Mouse (Mus musculus) heart, embryonic 13.5 days (tissue): ENCODE measurements at regions not wholly inside any gene's neighbourhood (a gene's known extent, or its start where the extent isn't known, plus 50 kb on each side); places are given as distances from the start of the nearest gene placed in this dataset.
"Not testable (repeated sequence)": the region's sequence is repeated elsewhere in the genome, so short reads cannot be mapped to it uniquely, and the experiment has no call there.

ENCODE experiments used
- ATAC-seq: fragments of 200-750 bp; cut with Nextera tagmentation; 2 replicates; pipeline ENCODE4 v1.8.0; 2017; ENCODE audit warnings: moderate TSS enrichment; ENCODE audit not compliant: insufficient number of reproducible peaks, low FRiP score, low TSS enrichment; ENCODE audit errors: extremely low read depth
- H3K27ac ChIP-seq: fragments of 300-500 bp; sonication (generic); replicated peaks from 2 replicates; pipeline ENCODE4 v1.5.1; 2015; ENCODE audit warnings: moderate library complexity, mild to moderate bottlenecking, inconsistent platforms
- H3K27me3 ChIP-seq: fragments of 300-500 bp; sonication (generic); replicated peaks from 2 replicates; pipeline ENCODE4 v1.6.1; 2015; ENCODE audit warnings: mild to moderate bottlenecking, inconsistent platforms
- H3K36me3 ChIP-seq: fragments of 300-500 bp; sonication (generic); 2 replicates; pipeline ENCODE4 v1.6.1; 2015; ENCODE audit warnings: mild to moderate bottlenecking, inconsistent platforms
- H3K4me1 ChIP-seq: fragments of 300-500 bp; sonication (generic); 2 replicates; pipeline ENCODE4 v1.6.1; 2015; ENCODE audit warnings: inconsistent platforms
- H3K4me2 ChIP-seq: fragments of 300-500 bp; sonication (generic); 2 replicates; pipeline ENCODE4 v1.6.1; 2015; ENCODE audit warnings: inconsistent platforms, mild to moderate bottlenecking, moderate library complexity
- H3K4me3 ChIP-seq: fragments of 300-500 bp; sonication (generic); 2 replicates; pipeline ENCODE4 v1.5.1; 2015; ENCODE audit warnings: moderate library complexity, mild to moderate bottlenecking, inconsistent platforms
- H3K9ac ChIP-seq: fragments of 300-500 bp; sonication (generic); 2 replicates; pipeline ENCODE4 v1.6.1; 2015; ENCODE audit warnings: inconsistent platforms, mild to moderate bottlenecking, moderate library complexity
- H3K9me3 ChIP-seq: fragments of 300-500 bp; sonication (generic); 2 replicates; pipeline ENCODE4 v1.6.1; 2016; ENCODE audit warnings: inconsistent platforms
- WGBS: fragments of 180-500 bp; shearing (Covaris S2); methylation state at CpG from one replicate; pipeline ENCODE4 v1.1.7; 2015; ENCODE audit warnings: mixed read lengths; 5-methylcytosine and 5-hydroxymethylcytosine counted together

DNA sequence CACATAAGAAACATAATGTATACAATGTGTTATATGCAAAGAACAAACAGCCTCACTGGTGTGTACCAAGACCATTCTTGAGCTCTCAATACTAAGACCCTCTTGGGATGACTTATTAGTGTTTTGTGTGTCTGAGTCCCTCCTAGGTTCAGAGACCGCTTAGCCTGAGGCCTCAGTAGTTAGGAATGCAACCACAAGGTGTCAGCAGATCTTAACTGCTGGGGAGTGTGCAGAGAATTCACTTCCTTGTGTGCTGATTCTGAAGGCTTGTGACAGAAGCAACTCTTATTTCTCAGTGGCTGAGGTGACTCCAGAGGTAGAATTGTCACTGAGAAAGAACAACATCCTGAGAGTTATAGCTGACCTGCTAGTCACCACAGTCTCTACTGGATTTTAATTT lies 550.3 kb downstream of the Dad1 start:
- ATAC-seq, H3K36me3 ChIP-seq, H3K4me1 ChIP-seq, H3K4me3 ChIP-seq, H3K27ac ChIP-seq, H3K9ac ChIP-seq, H3K9me3 ChIP-seq, H3K4me2 ChIP-seq, H3K27me3 ChIP-seq: not testable (repeated sequence)
- 20% methylated on average over 1 of the region's 1 CpGs for WGBS

DNA sequence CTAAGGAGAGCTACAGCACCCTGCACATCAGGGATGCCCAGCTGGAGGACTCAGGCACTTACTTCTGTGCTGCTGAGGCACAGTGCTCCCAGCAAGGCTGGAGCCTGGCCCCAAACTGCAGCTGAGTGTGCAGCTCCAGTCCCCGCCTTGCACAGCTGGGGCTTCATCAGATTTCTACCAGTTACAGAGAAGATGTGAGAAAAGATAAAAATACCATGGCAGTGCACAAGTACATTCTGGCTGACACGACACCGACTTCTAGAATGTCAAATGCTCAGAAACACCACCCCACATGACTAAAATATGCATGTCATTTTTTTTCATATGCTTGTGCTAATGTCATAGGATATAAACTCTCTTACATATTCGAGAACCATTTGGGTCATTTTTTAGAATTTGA lies 569.8 kb downstream of the Dad1 start:
- not testable (repeated sequence) for H3K36me3 ChIP-seq, H3K27ac ChIP-seq, ATAC-seq, H3K4me3 ChIP-seq, H3K4me1 ChIP-seq, H3K9ac ChIP-seq, H3K9me3 ChIP-seq, H3K4me2 ChIP-seq, H3K27me3 ChIP-seq
- WGBS, result 78% methylated on average over 4 of the region's 4 CpGs

DNA sequence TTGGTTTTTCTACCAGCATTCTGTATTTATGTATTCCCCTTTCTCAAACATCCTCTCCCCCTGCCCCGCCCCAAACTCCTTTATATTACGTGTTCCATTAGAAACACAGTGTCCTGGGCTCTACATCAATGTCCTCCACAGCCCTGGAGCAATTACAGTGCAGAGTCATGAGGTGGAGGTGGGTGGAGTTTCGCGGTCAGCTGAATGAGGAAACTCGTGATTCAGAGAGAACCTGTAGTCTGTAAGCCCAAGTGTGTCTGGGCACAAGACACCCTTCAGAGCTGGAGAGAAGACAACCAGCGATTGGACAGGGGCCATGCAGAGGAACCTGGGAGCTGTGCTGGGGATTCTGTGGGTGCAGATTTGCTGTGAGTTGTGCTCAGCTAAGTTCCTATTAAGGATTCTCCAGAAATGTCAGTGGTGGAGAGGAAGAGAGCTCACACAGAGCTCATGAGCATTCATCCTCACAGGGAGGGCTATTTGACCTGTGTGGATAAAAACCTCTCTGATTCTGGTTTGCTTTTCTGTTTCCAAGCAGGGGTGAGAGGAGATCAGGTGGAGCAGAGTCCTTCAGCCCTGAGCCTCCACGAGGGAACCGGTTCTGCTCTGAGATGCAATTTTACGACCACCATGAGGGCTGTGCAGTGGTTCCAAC lies 570.4 kb downstream of the Dad1 start:
- ATAC-seq, H3K9me3 ChIP-seq, H3K36me3 ChIP-seq, H3K4me1 ChIP-seq, H3K9ac ChIP-seq, H3K4me2 ChIP-seq, H3K27me3 ChIP-seq, H3K4me3 ChIP-seq, H3K27ac ChIP-seq: not testable (repeated sequence)
- 72% methylated on average over 9 of the region's 9 CpGs for WGBS

DNA sequence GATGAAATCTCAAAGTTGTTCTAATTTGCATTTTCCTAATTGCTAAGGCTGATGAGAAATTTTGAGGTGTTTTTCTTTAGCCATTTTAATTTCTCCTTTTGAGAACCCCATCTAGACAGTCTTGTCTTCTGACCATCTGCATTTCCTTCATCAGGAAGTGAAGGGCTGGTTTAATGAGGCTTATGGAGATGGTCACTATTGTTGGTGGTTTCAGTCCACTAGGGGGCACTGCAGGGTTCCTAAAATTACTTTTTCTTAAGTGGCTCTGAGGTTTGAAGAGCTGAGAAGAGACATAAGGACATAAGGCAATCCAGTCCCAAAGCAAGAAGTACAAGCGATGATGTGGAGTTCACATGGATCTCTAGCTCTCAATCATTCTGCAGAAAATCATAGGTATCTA lies 571.2 kb downstream of the Dad1 start:
- not testable (repeated sequence) for H3K4me1 ChIP-seq, H3K27ac ChIP-seq, H3K4me2 ChIP-seq, H3K4me3 ChIP-seq, H3K36me3 ChIP-seq, ATAC-seq, H3K27me3 ChIP-seq, H3K9ac ChIP-seq, H3K9me3 ChIP-seq
- 75% methylated on average over 1 of the region's 1 CpGs for WGBS

DNA sequence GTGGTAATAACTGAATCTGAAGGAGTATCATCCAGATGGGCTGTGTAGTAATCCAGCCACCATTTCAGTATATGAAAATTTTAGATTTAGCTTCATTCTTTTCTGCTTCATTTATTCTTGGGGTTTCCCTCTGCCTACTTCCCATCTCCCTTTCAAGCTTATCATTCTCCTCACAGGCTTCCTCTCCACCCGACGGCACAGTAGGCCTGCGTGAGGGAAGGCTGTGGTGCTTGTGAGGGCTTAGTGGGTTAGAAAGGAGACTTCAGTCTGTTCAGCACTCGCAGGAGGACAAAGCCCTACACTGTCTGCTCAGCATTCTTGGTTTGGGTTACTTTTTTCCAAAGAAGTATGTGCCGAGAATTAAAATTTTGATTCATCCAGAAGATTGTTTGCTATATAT lies 572.6 kb downstream of the Dad1 start:
- H3K4me2 ChIP-seq, H3K27ac ChIP-seq, H3K9ac ChIP-seq, H3K36me3 ChIP-seq, H3K27me3 ChIP-seq, H3K4me1 ChIP-seq, ATAC-seq, H3K4me3 ChIP-seq, H3K9me3 ChIP-seq: not testable (repeated sequence)
- 46% methylated on average over 5 of the region's 5 CpGs for WGBS

DNA sequence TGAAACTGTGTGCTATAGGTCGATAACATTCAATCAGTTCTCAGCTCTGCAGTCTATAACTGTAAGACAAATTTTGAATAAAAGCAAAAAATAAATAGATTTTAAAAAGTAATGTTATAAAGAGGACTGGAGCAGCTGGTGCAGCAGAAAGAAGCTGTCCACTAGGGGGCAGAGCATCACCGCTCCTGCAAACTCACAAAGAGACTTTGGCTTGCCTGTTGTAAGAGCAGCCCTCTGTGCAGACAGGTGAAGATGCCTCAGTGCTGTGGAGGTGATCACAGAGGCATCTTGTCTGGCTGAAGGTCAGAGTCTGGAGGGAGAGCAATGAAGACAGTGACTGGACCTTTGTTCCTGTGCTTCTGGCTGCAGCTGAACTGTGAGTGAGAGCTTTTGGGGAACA lies 588.2 kb downstream of the Dad1 start:
- not testable (repeated sequence) for H3K9me3 ChIP-seq, H3K9ac ChIP-seq, H3K36me3 ChIP-seq, H3K4me2 ChIP-seq, H3K4me3 ChIP-seq, H3K4me1 ChIP-seq, H3K27me3 ChIP-seq, H3K27ac ChIP-seq, ATAC-seq
- WGBS, result 17% methylated on average over 2 of the region's 2 CpGs

DNA sequence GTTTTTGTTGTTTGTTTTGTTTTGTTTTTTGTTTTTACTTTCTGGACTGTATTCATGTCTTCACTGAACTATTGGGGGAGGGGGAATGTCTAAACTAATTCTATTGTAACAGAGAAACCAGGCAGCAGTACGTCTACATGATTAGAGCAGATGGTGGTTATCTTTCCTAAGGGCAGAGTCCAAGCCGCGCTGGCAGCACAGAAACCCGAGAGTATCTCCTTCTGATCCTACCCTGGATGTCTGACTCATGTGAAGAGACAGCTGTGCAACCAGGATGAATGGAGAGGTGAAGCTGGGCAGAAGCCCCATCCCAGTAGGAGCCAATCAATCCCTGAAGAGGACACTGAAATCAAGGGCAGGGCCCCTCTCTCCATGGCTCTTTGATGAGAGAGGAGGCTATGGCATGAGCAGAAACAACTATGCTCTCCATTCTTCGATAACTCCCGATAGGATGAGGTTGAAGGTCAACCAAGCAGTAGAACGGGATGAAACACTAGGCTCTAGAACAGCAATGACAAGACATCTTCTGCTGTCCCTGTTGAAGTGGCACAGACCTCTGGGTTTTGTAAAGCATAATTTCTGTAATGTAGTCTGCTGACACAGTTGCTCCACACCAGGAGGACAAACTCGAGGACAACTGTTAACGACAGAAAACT lies 591.1 kb downstream of the Dad1 start:
- H3K4me2 ChIP-seq, H3K27ac ChIP-seq, H3K27me3 ChIP-seq, H3K4me1 ChIP-seq, H3K36me3 ChIP-seq, H3K9me3 ChIP-seq, ATAC-seq, H3K4me3 ChIP-seq, H3K9ac ChIP-seq: not testable (repeated sequence)
- 48% methylated on average over 9 of the region's 9 CpGs for WGBS

DNA sequence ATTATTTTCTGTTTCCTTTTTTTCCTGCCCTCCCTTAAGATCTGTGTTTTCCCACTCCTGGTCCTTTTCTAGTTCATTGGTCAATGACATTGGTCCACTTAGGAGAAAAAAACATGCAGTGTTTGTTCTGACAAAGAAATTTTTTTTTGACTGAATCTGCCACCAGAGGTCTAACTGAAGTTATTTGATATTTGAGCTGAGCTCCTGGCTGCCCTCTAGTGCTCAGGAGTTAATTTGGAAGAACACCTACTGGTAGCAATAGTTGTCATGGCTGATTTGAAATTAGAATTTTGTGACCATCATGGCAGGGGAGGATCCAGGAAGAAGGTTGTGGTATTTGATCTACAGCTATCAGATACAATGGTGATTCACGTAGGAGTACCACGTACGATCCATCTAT lies 599.2 kb downstream of the Dad1 start:
- H3K36me3 ChIP-seq, H3K27me3 ChIP-seq, H3K4me1 ChIP-seq, ATAC-seq, H3K27ac ChIP-seq, H3K4me3 ChIP-seq, H3K9me3 ChIP-seq, H3K9ac ChIP-seq, H3K4me2 ChIP-seq: not testable (repeated sequence)
- WGBS, result 86% methylated on average over 3 of the region's 3 CpGs

DNA sequence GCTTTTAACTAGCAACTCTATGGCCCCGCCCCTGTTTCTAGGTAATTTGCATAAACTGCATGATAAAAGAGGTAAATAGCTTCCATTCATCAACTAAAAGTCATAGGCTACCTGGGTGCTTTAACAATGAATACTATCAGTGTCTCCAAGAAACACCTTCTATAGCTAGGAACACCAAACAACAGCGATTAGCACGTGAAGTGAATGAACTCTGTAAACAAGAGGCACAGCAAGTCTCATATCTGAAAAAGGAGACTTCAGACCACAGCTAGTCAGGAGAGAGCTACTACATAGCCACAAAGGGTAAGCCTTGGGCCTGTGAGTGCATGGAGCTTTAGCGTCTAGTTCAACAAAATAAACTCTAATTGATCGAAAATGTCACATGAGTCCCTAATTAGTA lies 602.8 kb downstream of the Dad1 start:
- not testable (repeated sequence) for H3K9ac ChIP-seq, H3K27ac ChIP-seq, H3K4me3 ChIP-seq, H3K4me1 ChIP-seq, H3K36me3 ChIP-seq, H3K9me3 ChIP-seq, H3K4me2 ChIP-seq, ATAC-seq, H3K27me3 ChIP-seq
- WGBS, result 48% methylated on average over 5 of the region's 5 CpGs

DNA sequence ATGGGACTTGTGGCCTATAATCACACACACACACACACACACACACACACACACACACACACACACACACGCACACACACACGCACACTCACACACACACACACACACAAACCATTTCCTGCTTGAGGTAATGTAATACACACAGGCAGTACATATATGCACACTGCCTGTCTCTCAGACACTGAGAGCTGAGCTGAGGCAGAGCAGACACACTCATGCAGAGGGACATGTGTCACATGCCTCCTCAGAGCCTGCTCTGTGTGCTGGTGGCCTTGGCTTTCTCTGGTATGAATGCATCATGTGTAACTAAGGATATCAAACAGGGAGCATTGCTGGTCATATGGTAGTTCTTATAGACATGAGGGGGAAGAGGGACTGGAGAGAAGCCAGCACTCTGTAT lies 604.7 kb downstream of the Dad1 start:
- H3K27ac ChIP-seq, H3K4me2 ChIP-seq, ATAC-seq, H3K4me1 ChIP-seq, H3K4me3 ChIP-seq, H3K9ac ChIP-seq, H3K27me3 ChIP-seq, H3K36me3 ChIP-seq, H3K9me3 ChIP-seq: not testable (repeated sequence)
- WGBS, result 75% methylated on average over 2 of the region's 2 CpGs

DNA sequence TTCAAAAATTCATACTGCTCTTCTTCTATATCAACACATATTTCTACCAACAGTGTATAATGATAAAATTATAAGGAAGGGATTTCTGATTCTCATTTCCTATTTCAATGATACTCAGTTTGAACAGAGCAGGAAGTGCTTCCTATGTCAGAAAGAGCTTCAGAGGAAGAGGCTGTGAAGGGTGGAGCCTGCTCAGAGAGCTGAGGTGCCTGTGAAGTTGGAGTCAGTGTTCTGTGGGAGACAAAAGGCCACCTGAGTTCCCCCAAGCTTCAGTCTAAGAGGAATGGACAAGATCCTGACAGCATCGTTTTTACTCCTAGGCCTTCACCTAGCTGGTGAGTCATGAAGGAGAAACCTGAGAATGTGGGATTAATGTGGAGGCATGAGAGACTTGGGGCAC lies 613.5 kb downstream of the Dad1 start:
- not testable (repeated sequence) for ATAC-seq, H3K4me2 ChIP-seq, H3K27ac ChIP-seq, H3K27me3 ChIP-seq, H3K4me1 ChIP-seq, H3K36me3 ChIP-seq, H3K4me3 ChIP-seq, H3K9me3 ChIP-seq, H3K9ac ChIP-seq
- 25% methylated on average over 1 of the region's 1 CpGs for WGBS

DNA sequence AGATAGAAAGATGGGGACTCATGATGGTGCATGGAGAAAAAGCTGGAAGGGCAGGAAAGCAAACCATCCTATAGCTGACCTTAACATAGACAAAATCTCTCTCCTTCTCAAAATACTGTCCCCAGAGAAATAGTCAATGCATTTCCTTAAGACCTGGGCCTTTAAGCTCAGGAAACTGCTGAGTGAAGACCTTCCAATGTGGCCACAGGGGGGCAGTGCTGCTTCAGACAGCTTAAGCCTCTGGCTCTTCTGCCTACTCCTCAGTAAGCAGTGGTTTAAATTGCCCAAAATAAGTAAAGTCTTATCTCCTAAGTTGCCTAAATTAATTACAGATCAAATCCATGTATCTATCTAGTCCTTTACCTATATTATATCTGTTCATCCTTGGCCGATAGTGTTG lies 616.2 kb downstream of the Dad1 start:
- WGBS, result 67% methylated on average over 1 of the region's 1 CpGs
- ATAC-seq, H3K27ac ChIP-seq: not testable (repeated sequence)

More for the DNA sequence above, 616.2 kb downstream of the Dad1 start:
- H3K9me3 ChIP-seq, H3K4me1 ChIP-seq, H3K4me2 ChIP-seq, H3K9ac ChIP-seq, H3K4me3 ChIP-seq, H3K36me3 ChIP-seq, H3K27me3 ChIP-seq: not testable (repeated sequence)
